Mouse (Mus musculus) neural tube, embryonic 12.5 days (tissue): ENCODE results near the gene Efcab12. TPM values are rescaled to one million over a fixed set of nuclear protein-coding genes. Genes with fewer than 3 reads are reported as not detected.
"Not testable (repeated sequence)": the region's sequence is repeated elsewhere in the genome, so short reads cannot be mapped to it uniquely, and the experiment has no call there.

Experiments used
- ATAC-seq: fragments of 200-750 bp; cut with Nextera tagmentation; 2 replicates; pipeline ENCODE4 v1.8.0; 2017; ENCODE audit warnings: low read depth, mild to moderate bottlenecking, moderate TSS enrichment, moderate library complexity; ENCODE audit not compliant: low FRiP score
- H3K27ac ChIP-seq: fragments of 300-500 bp; sonication (generic); 2 replicates; pipeline ENCODE4 v1.5.1; 2016
- H3K27me3 ChIP-seq: fragments of 300-500 bp; sonication (generic); replicated peaks from 2 replicates; pipeline ENCODE4 v1.6.1; 2016; ENCODE audit warnings: mild to moderate bottlenecking
- H3K36me3 ChIP-seq: fragments of 300-500 bp; sonication (generic); 2 replicates; pipeline ENCODE4 v1.6.1; 2016; ENCODE audit warnings: mild to moderate bottlenecking
- H3K4me1 ChIP-seq: fragments of 300-500 bp; sonication (generic); 2 replicates; pipeline ENCODE4 v1.6.1; 2016
- H3K4me2 ChIP-seq: fragments of 300-500 bp; sonication (generic); replicated peaks from 2 replicates; pipeline ENCODE4 v1.6.1; 2016; ENCODE audit warnings: mild to moderate bottlenecking
- H3K4me3 ChIP-seq: fragments of 300-500 bp; sonication (generic); 2 replicates; pipeline ENCODE4 v1.5.1; 2016
- H3K9ac ChIP-seq: fragments of 300-500 bp; sonication (generic); 2 replicates; pipeline ENCODE4 v1.6.1; 2016; ENCODE audit warnings: mild to moderate bottlenecking
- H3K9me3 ChIP-seq: fragments of 300-500 bp; sonication (generic); 2 replicates; pipeline ENCODE4 v1.6.1; 2016; ENCODE audit warnings: mild to moderate bottlenecking
- WGBS: fragments of 180-500 bp; shearing (Covaris S2); methylation state at CpG from one replicate; pipeline ENCODE4 v1.1.7; 2016; 5-methylcytosine and 5-hydroxymethylcytosine counted together
- polyA plus RNA-seq: library from polyadenylated mRNA; unstranded; fragments of >200 nt; fragmentation: Nextera tagmentation; extraction: Ambion mirVana; gene quantifications from 2 replicates; pipeline ENCODE4 v1.2.1, GENCODE M21; 2016

Efcab12 gene
- polyA plus RNA-seq, 1 experiment from 2014 or later: 2.1 TPM

- H3K4me3 ChIP-seq: no peak overlapping the region
- ATAC-seq: no peak
- 93% methylated on average over 2 of the region's 2 CpGs for WGBS
- no peak overlapping the region for H3K9ac ChIP-seq
- H3K27ac ChIP-seq: no peak overlapping the region
- no peaks in the 10 kb centered on the region for H3K4me1 ChIP-seq
- H3K4me2 ChIP-seq: no peak overlapping the region
- H3K9me3 ChIP-seq: no peaks in the 10 kb centered on the region
- H3K36me3 ChIP-seq: no peaks in the 10 kb centered on the region
- no peaks in the 10 kb centered on the region for H3K27me3 ChIP-seq
Measured at GRCm38 (mm10) chr6:115832152-115832850, 5.9 kb downstream of the Efcab12 start.

- no peak for ATAC-seq
- no peaks in the 10 kb centered on the region for H3K27me3 ChIP-seq
- WGBS: 86% methylated on average over 6 of the region's 6 CpGs
Measured at GRCm38 (mm10) chr6:115830779-115831601, 7.2 kb downstream of the Efcab12 start.

GRCm38 (mm10) chr6:115823850-115824464, 14.3 kb downstream of the Efcab12 start:
- H3K27me3 ChIP-seq, H3K27ac ChIP-seq, H3K4me1 ChIP-seq, H3K9me3 ChIP-seq, H3K4me3 ChIP-seq, H3K9ac ChIP-seq, H3K36me3 ChIP-seq: not testable (repeated sequence)
- ATAC-seq: peak; percentile 90
- peak overlapping the region; percentile 37 for H3K4me2 ChIP-seq
- WGBS: 4% methylated on average over 6 of the region's 11 CpGs

More at GRCm38 (mm10) chr6:115830779-115831601, 7.2 kb downstream of the Efcab12 start:
- Histone ChIP-seq H3K4me3 (no peak overlapping the region), H3K4me1 (no peaks in the 10 kb centered on the region), H3K27ac (no peak overlapping the region), H3K9ac (no peak overlapping the region), H3K36me3 (no peaks in the 10 kb centered on the region), H3K9me3 (no peaks in the 10 kb centered on the region), H3K4me2 (no peak overlapping the region)

GRCm38 (mm10) chr6:115821216-115821993, 16.8 kb downstream of the Efcab12 start:
- no peak for ATAC-seq
- 88% methylated on average over 8 of the region's 8 CpGs for WGBS

GRCm38 (mm10) chr6:115818129-115818528, 20.1 kb downstream of the Efcab12 start:
- H3K9me3 ChIP-seq: no peaks in the 10 kb centered on the region
- 0 out of 2 replicates have a peak, but pooled peaks cover 3% of the 10 kb centered on the region for H3K27me3 ChIP-seq
- H3K9ac ChIP-seq: no peak overlapping the region
- H3K4me2 ChIP-seq: no peak overlapping the region
- no peak for ATAC-seq
- H3K36me3 ChIP-seq: no peaks in the 10 kb centered on the region
- no peak overlapping the region for H3K27ac ChIP-seq
- no peaks in the 10 kb centered on the region for H3K4me1 ChIP-seq
- WGBS: 81% methylated on average over 2 of the region's 2 CpGs
- H3K4me3 ChIP-seq: no peak overlapping the region

More at GRCm38 (mm10) chr6:115821216-115821993, 16.8 kb downstream of the Efcab12 start:
- Histone ChIP-seq H3K9me3 (no peaks in the 10 kb centered on the region), H3K36me3 (no peaks in the 10 kb centered on the region), H3K4me2 (no peak overlapping the region), H3K4me1 (no peaks in the 10 kb centered on the region), H3K9ac (no peak overlapping the region), H3K4me3 (no peak overlapping the region), H3K27me3 (0 out of 2 replicates have a peak, but pooled peaks cover 3% of the 10 kb centered on the region), H3K27ac (no peak overlapping the region)

- no peak for ATAC-seq
- H3K27ac ChIP-seq: no peak overlapping the region
- no peaks in the 10 kb centered on the region for H3K36me3 ChIP-seq
- no peak overlapping the region for H3K9ac ChIP-seq
- no peaks in the 10 kb centered on the region for H3K4me1 ChIP-seq
- H3K9me3 ChIP-seq: no peaks in the 10 kb centered on the region
- no peak overlapping the region for H3K4me2 ChIP-seq
- no peaks in the 10 kb centered on the region for H3K27me3 ChIP-seq
- H3K4me3 ChIP-seq: no peak overlapping the region
- 78% methylated on average over 4 of the region's 4 CpGs for WGBS
Measured at GRCm38 (mm10) chr6:115815041-115815440, 23.2 kb downstream of the Efcab12 start.

- WGBS: 37% methylated on average over 4 of the region's 4 CpGs
- Histone ChIP-seq H3K27ac (no peak overlapping the region), H3K4me3 (no peak overlapping the region), H3K36me3 (no peaks in the 10 kb centered on the region), H3K4me1 (no peaks in the 10 kb centered on the region), H3K4me2 (no peak overlapping the region), H3K9me3 (no peaks in the 10 kb centered on the region), H3K9ac (no peak overlapping the region), H3K27me3 (no peaks in the 10 kb centered on the region)
- 0 out of 2 replicates have a peak, but pooled peaks have one; percentile 21 for ATAC-seq
Measured at GRCm38 (mm10) chr6:115814104-115814503, 24.1 kb downstream of the Efcab12 start.

- WGBS: 71% methylated on average over 8 of the region's 8 CpGs
- H3K4me3 ChIP-seq: no peak overlapping the region
Measured at GRCm38 (mm10) chr6:115811606-115812005, 26.6 kb downstream of the Efcab12 start.

GRCm38 (mm10) chr6:115808488-115809231, 29.6 kb downstream of the Efcab12 start, which contains the start of gene Rpl32:
TSS of gene Rpl32 (minus strand) at chr6:115808747.
- no peaks in the 10 kb centered on the region for H3K9me3 ChIP-seq
- peak within 1 kb of the TSS; percentile 96 for H3K27ac ChIP-seq
- H3K36me3 ChIP-seq: peaks cover 37% of the 10 kb centered on the region
- peak; percentile 83 for ATAC-seq
- H3K9ac ChIP-seq: peak within 1 kb of the TSS; percentile 98
- peak within 1 kb of the TSS; percentile 97 for H3K4me3 ChIP-seq
- WGBS: under 1% methylated on average over 47 of the region's 47 CpGs
- H3K27me3 ChIP-seq: no peaks in the 10 kb centered on the region
- peaks cover 20% of the 10 kb centered on the region for H3K4me1 ChIP-seq
- peak within 1 kb of the TSS; percentile 89 for H3K4me2 ChIP-seq

More at GRCm38 (mm10) chr6:115811606-115812005, 26.6 kb downstream of the Efcab12 start:
- H3K36me3 ChIP-seq: peaks cover 9% of the 10 kb centered on the region
- no peak overlapping the region for H3K27ac ChIP-seq
- H3K9ac ChIP-seq: no peak overlapping the region
- no peaks in the 10 kb centered on the region for H3K27me3 ChIP-seq
- H3K4me2 ChIP-seq: no peak overlapping the region
- H3K4me1 ChIP-seq: peaks cover 9% of the 10 kb centered on the region
- ATAC-seq: no peak
- no peaks in the 10 kb centered on the region for H3K9me3 ChIP-seq

- no peaks in the 10 kb centered on the region for H3K27me3 ChIP-seq
- no peak for ATAC-seq
- WGBS: under 1% methylated on average over 22 of the region's 22 CpGs
Measured at GRCm38 (mm10) chr6:115808196-115808487, 30.1 kb downstream of the Efcab12 start.

More at GRCm38 (mm10) chr6:115808196-115808487, 30.1 kb downstream of the Efcab12 start:
- peaks cover 39% of the 10 kb centered on the region for H3K36me3 ChIP-seq
- peak overlapping the region; percentile 98 for H3K9ac ChIP-seq
- peak overlapping the region; percentile 97 for H3K4me3 ChIP-seq
- H3K4me1 ChIP-seq: peaks cover 20% of the 10 kb centered on the region
- H3K9me3 ChIP-seq: no peaks in the 10 kb centered on the region
- peak overlapping the region; percentile 96 for H3K27ac ChIP-seq
- H3K4me2 ChIP-seq: peak overlapping the region; percentile 89
